Mouse (Mus musculus) stomach, postnatal 0 days (tissue): ENCODE data around the gene Tcf12. TPM values are rescaled to one million over a fixed set of nuclear protein-coding genes. Genes with fewer than 3 reads are reported as not detected.

Source experiments
- ATAC-seq: fragments of 200-750 bp; cut with Nextera tagmentation; 2 replicates; pipeline ENCODE4 v1.8.0; 2017; ENCODE audit not compliant: low FRiP score, low TSS enrichment
- DNase-seq: peaks from one replicate; pipeline ENCODE4 v3.0.0-alpha.2; 2016; ENCODE audit warnings: low spot score
- H3K27ac ChIP-seq: fragments of 300-500 bp; sonication (generic); replicated peaks from 2 replicates; pipeline ENCODE4 v1.5.1; 2014; ENCODE audit warnings: mild to moderate bottlenecking, control low read depth
- H3K27me3 ChIP-seq: fragments of 300-500 bp; sonication (generic); 2 replicates; pipeline ENCODE4 v1.6.1; 2014; ENCODE audit warnings: low read length; ENCODE audit not compliant: control insufficient read depth, insufficient read depth
- H3K36me3 ChIP-seq: fragments of 300-500 bp; sonication (generic); 2 replicates; pipeline ENCODE4 v1.6.1; 2014; ENCODE audit warnings: low read length, mixed read lengths; ENCODE audit not compliant: control insufficient read depth, insufficient read depth
- H3K4me1 ChIP-seq: fragments of 300-500 bp; sonication (generic); replicated peaks from 2 replicates; pipeline ENCODE4 v1.6.1; 2014; ENCODE audit warnings: antibody characterized with exemption; ENCODE audit not compliant: control insufficient read depth, insufficient read depth
- H3K4me2 ChIP-seq: fragments of 300-500 bp; sonication (generic); replicated peaks from 2 replicates; pipeline ENCODE4 v1.6.1; 2014; ENCODE audit warnings: low read depth, mild to moderate bottlenecking, control low read depth, moderate library complexity
- H3K4me3 ChIP-seq: fragments of 300-500 bp; sonication (generic); 2 replicates; pipeline ENCODE4 v1.5.1; 2014; ENCODE audit warnings: low read depth, low read length, control low read depth
- H3K9ac ChIP-seq: fragments of 300-500 bp; sonication (generic); 2 replicates; pipeline ENCODE4 v1.6.1; 2014; ENCODE audit warnings: mild to moderate bottlenecking, low read length, control low read depth, mixed read lengths
- H3K9me3 ChIP-seq: fragments of 300-500 bp; sonication (generic); 2 replicates; pipeline ENCODE4 v1.6.1; 2016; ENCODE audit warnings: low read length; ENCODE audit not compliant: control insufficient read depth
- CTCF ChIP-seq: IDR thresholded peaks from 2 replicates; pipeline ENCODE4 v1.5.1; 2016; ENCODE audit warnings: antibody characterized with exemption, low read depth, mild to moderate bottlenecking, moderate library complexity
- EP300 ChIP-seq: optimal IDR thresholded peaks from 2 replicates; pipeline ENCODE3; 2016; ENCODE audit warnings: antibody characterized with exemption
- whole genome bisulfite sequencing: fragments of 180-500 bp; shearing (Covaris S2); extraction: QIAGEN DNeasy Blood & Tissue Kit; methylation state at CpG from one replicate; pipeline ENCODE4 v1.1.7; 2014; 5-methylcytosine and 5-hydroxymethylcytosine counted together
- polyA plus RNA-seq: library from polyadenylated mRNA; unstranded; fragments of >200 nt; fragmentation: Nextera tagmentation; extraction: Ambion mirVana; gene quantifications from 2 replicates; pipeline ENCODE4 v1.2.1, GENCODE M21; 2015

Tcf12 gene
- polyA plus RNA-seq, 1 experiment from 2014 or later = 28.7 TPM

DNA sequence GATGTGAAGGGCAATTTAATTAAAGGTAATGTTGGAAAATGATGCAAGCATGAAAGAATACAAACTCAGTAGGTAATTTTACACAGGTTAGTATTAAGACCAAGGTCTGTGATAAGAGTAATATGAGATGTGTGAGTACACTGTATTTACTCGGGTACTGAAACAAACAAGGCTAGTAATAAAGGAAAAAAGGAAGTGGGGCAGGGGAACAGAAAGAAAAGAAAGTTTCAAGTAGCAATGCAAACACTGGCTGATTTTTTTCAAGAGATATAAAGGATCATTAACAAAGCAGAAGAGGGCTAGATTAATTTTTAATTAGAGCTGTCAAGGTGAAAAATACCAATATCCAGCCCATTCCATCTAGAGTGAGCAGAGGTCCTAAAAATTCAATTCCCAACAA, 122.0 kb downstream of the Tcf12 start:
- H3K4me2 ChIP-seq = no peak overlapping the region
- H3K9me3 ChIP-seq = no peaks in the 10 kb centered on the region
- TF ChIP-seq CTCF (no peak), EP300 (no peak)
- no peaks in the 10 kb centered on the region for H3K4me1 ChIP-seq
- ATAC-seq (no peak), DNase-seq (no peak)
- H3K36me3 ChIP-seq = no peaks in the 10 kb centered on the region
- H3K9ac ChIP-seq = no peak overlapping the region
- H3K27me3 ChIP-seq = no peaks in the 10 kb centered on the region
- WGBS = 46% methylated on average over 1 of the region's 1 CpGs
- H3K4me3 ChIP-seq = no peak overlapping the region
- no peak overlapping the region for H3K27ac ChIP-seq

DNA sequence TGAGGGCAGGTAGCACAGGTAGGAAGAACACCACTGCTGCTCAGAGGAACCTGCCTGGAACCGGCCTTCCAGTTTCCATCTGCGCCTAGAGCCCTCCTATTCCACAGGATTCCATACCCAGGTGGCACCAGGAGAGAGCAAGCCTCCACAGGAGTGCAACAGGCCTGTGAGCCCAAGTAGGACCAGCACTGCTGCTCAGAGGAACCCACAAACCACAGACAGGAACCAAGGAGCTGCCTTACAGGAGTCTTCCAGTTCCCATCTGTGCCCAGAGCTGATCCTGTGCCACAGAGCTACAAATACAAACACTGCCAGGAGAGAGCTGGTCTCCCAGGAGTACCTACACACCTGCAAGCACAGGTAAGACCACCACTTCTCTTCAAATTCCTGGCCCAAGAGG, 125.0 kb downstream of the Tcf12 start:
- H3K4me1 ChIP-seq = no peaks in the 10 kb centered on the region
- H3K27me3 ChIP-seq = no peaks in the 10 kb centered on the region
- no peaks in the 10 kb centered on the region for H3K9me3 ChIP-seq
- DNase-seq = no peak
- no peak for TF ChIP-seq CTCF
- TF ChIP-seq EP300 = no peak
- no peak for ATAC-seq
- no peak overlapping the region for H3K4me2 ChIP-seq
- H3K36me3 ChIP-seq = no peaks in the 10 kb centered on the region
- no peak overlapping the region for H3K27ac ChIP-seq
- H3K4me3 ChIP-seq = no peak overlapping the region
- H3K9ac ChIP-seq = no peak overlapping the region
- WGBS = 96% methylated on average over 2 of the region's 2 CpGs

DNA sequence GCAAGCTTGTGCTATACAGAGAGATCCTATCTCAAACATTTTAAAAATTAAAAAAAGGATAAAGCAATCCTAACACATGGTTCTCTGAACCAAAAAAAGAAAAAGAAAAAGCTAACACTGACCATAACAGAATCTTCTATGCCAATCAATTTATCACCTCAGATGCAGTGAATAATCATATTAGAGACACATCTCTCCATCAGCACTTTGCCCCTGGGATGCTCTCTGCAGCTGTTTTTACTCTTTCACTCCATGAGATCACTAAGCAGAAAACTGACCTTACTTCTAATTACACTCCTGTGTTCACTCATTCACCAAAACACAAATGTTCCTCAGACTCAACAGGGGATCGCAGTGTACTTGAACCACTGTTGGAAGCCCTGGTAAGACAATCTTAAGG, 128.8 kb downstream of the Tcf12 start:
- ATAC-seq (no peak), DNase-seq (no peak)
- H3K9me3 ChIP-seq = no peaks in the 10 kb centered on the region
- no peak overlapping the region for H3K27ac ChIP-seq
- no peak overlapping the region for H3K4me2 ChIP-seq
- TF ChIP-seq CTCF (no peak), EP300 (no peak)
- H3K4me3 ChIP-seq = no peak overlapping the region
- no peaks in the 10 kb centered on the region for H3K27me3 ChIP-seq
- H3K4me1 ChIP-seq = no peaks in the 10 kb centered on the region
- no peak overlapping the region for H3K9ac ChIP-seq
- no peaks in the 10 kb centered on the region for H3K36me3 ChIP-seq
- 91% methylated on average over 1 of the region's 1 CpGs for WGBS

DNA sequence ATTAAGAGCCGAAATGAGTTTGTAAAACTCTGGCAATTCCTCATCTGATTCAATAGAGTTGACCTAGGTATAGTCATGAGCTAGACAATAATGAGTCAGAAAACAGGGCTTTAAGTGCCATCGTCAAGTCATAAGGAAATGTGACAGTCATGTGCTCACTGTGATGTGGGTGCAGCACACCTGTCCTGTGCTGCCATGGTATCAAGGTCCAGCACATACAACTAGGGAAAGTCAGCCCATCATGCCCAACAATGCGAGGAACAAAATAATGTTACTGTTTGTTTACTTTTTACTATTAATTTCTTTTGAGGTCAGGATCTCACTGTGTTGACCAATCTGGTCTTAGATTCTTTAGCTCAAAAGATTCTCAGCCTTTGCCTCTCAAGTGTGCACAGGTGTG, 130.6 kb downstream of the Tcf12 start:
- H3K36me3 ChIP-seq = no peaks in the 10 kb centered on the region
- no peak overlapping the region for H3K4me3 ChIP-seq
- H3K27ac ChIP-seq = no peak overlapping the region
- no peaks in the 10 kb centered on the region for H3K4me1 ChIP-seq
- TF ChIP-seq CTCF (no peak), EP300 (no peak)
- no peaks in the 10 kb centered on the region for H3K9me3 ChIP-seq
- H3K9ac ChIP-seq = no peak overlapping the region
- DNase-seq (no peak), ATAC-seq (no peak)
- H3K27me3 ChIP-seq = no peaks in the 10 kb centered on the region
- no peak overlapping the region for H3K4me2 ChIP-seq
- 83% methylated on average over 3 of the region's 3 CpGs for WGBS

DNA sequence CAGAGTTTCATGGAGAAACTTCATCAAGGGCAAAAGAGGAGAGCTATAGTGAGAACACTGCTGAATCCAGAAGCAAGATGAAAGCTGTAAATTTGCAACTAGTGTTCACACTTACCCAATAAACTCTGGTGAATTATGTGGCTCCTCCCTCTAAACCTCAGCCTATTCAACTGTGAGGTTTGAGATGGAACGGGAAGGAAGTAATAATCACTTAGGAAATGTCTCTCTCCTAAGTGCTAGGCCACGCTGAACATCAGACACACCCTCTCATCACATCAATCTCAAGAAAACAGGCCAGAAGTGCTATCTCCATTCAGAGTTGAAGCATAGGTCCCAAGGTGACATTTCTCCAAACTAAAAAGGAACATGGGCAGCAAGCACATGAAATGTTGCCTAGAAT, 131.1 kb downstream of the Tcf12 start:
- Histone ChIP-seq H3K4me3 (no peak overlapping the region), H3K9me3 (no peaks in the 10 kb centered on the region), H3K27ac (no peak overlapping the region), H3K4me1 (no peaks in the 10 kb centered on the region), H3K9ac (no peak overlapping the region), H3K36me3 (no peaks in the 10 kb centered on the region), H3K27me3 (no peaks in the 10 kb centered on the region), H3K4me2 (no peak overlapping the region)
- no peak for DNase-seq
- no peak for ATAC-seq
- TF ChIP-seq CTCF = no peak
- TF ChIP-seq EP300 = no peak
- WGBS = 48% methylated on average over 2 of the region's 2 CpGs

DNA sequence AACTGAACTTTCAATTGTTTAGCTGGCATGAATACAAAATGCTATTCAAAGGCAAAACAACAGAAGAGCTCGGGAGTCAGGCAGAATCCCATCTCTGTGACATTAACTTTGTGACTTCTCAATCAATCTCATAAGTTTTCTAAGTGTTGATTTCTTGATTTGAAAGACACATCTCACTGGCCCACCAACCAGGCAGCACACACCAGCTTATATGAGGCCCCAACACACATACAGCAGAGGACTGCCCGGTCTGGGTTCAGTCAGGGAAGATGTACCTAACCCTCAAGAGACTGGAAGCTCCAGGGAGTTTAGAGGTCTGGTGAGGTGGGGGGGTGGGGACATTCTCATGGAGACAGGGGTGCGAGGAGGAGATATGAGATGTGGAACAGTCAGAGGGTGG, 132.8 kb downstream of the Tcf12 start:
- Histone ChIP-seq H3K4me2 (no peak overlapping the region), H3K27ac (no peak overlapping the region), H3K9me3 (no peaks in the 10 kb centered on the region), H3K9ac (no peak overlapping the region), H3K27me3 (no peaks in the 10 kb centered on the region), H3K36me3 (no peaks in the 10 kb centered on the region), H3K4me3 (no peak overlapping the region), H3K4me1 (no peaks in the 10 kb centered on the region)
- no peak for TF ChIP-seq CTCF
- no peak for TF ChIP-seq EP300
- 80% methylated on average over 3 of the region's 3 CpGs for WGBS
- ATAC-seq = no peak
- no peak for DNase-seq
